Mouse (Mus musculus) bone marrow, adult 2 months (tissue): Measurements from ENCODE around the gene Fkbp11.

Source experiments
- CTCF ChIP-seq: fragments of 200-500 bp; IDR thresholded peaks from 2 replicates; pipeline ENCODE4 v1.5.1; 2011; ENCODE audit warnings: low read length, control low read depth; ENCODE audit not compliant: control insufficient read depth, insufficient read depth
- POLR2A ChIP-seq: fragments of 200-500 bp; IDR thresholded peaks from 2 replicates; pipeline ENCODE4 v1.6.1; 2011; ENCODE audit warnings: low read depth, mild to moderate bottlenecking, control low read depth, low read length, borderline replicate concordance; ENCODE audit not compliant: control insufficient read depth

- TF ChIP-seq CTCF (no peak), POLR2A (no peak)
Measured at GRCm38 (mm10) chr15:98777005-98777616, 49.1 kb upstream of the Fkbp11 start.
